Mouse (Mus musculus): ENCODE measurements at regions not wholly inside any gene's neighbourhood (a gene's known extent, or its start where the extent isn't known, plus 50 kb on each side); places are given as distances from the start of the nearest gene placed in this dataset.
A peak's percentile ranks its signal among the peaks of the same experiment; 100 is the strongest.

DNA sequence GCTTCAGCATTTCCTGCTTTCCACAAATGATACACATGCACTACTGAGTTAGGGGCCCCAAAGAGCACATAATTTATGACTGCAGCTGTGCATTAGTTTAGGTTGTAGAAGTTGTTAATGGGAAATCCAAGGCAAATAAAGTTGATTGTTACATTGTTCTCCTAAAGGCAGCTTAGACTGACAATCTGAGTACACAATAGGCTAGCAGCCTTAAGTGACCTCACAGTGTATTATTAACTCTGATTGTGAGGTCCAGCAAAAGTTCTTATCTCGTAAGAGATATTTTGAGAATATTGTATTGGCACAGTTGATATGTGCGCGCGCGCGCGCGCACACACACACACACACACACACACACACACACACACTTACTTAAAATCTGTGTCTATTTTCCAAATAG lies 70.5 kb upstream of the Yae1d1 start:
- DNase-seq (ENCODE audit: low spot score): no peak

DNA sequence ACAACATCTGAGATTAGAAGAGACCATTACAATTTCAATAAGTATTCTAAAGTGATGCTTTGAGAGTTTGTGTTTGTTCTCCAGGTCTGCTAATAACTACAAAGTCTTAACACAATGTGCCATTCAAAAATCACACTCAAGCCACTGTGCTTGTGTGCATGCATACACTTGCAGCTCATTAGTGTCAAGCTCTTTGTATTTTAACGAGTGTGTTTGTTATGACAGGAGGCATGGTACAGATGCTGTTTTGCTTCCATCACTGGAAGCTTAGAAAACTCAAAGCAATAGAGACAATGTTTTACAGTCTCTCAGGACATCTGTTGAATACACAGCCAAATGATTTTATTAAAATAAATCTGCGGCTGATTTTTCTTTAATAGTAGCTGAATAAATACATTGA lies 67.1 kb upstream of the Yae1d1 start:
- DNase-seq (ENCODE audit: low spot score): peak; percentile 12

DNA sequence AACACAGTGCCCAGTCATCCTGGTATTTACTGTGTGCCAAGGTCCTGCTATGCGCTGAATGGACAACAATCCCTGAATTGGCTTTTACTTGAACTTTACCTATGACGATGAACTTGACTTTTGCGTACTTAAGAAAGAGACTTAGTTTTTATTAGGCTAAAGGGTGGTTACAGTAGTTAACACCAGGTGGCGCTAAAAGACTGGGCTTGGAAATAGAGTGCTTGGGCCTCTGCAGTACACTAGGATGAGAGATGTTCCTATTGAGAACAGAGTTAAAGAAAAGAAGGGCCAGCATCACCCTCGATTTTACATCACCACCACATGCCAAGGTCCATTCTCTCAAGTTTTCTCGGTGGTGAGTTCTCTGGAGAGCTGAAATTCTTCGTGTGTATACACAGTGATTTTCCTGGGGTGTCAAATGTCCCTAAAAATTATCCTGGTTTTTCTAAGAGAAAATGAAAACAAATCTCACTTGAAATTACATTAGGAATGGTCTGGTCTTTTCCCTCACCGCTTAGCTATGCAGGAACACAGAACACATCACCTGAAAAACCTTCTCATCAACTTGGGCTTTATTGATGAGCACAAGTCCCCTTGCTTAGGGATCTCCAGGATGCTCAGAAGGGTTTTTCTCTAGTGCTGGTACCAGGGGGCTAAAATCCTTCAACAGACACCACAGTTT lies 64.2 kb upstream of the Yae1d1 start:
- DNase-seq (ENCODE audit: low spot score): peak; percentile 90

DNA sequence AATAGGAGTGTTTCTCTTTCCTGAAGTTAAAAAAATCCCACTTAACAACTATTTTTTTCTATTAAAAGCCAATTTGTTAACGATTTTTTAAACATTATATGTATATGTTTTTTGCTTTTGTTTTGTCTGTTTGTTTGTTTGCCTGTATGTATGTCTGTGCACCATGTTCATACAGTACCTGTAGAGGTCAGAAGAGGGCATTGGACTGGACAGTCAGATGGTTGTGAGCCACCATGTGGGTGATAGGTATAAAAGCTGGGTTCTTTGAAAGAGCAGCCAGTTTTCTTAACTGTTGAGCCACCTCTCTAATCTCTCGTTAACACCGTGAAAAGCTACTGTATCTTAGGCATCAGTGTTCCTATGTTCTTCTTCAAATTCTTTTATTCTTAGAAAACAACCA lies 63.7 kb upstream of the Yae1d1 start:
- no peak for DNase-seq (ENCODE audit: low spot score)

DNA sequence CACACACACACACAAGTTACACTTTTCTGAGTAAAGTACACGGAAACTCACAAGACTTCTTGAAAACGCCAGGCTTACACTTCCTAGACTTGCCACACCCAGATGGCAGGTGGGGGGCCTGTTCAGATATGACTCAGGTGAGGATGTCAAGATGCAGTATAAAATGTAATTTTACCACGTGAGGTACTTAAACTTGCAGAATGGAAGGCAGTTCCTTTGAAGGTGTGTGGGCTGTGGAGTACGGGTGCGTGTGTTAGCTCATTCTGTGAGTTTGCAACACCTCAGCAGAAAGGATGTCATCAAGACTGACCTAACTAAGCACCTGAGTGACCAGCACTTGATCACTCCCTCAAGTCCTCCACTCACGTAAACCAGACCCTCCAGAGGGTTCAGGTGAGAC lies 50.0 kb upstream of the Yae1d1 start:
- no peak for DNase-seq (ENCODE audit: low spot score)

Measured in retina, embryonic 14.5 days (tissue).